Mouse (Mus musculus) liver, embryonic 14.5 days (tissue): Measurements from ENCODE around the gene Spats2.

ENCODE experiments used
- CTCF ChIP-seq: IDR thresholded peaks from 2 replicates; pipeline ENCODE4 v1.5.1; 2016; ENCODE audit warnings: antibody characterized with exemption, low read depth, control low read depth
- EP300 ChIP-seq: IDR thresholded peaks from 2 replicates; pipeline ENCODE4 v1.6.1; 2016; ENCODE audit warnings: antibody characterized with exemption, low read depth

- TF ChIP-seq EP300, result no peak
- no peak for TF ChIP-seq CTCF
Measured at GRCm38 (mm10) chr15:99125711-99126080, at the start of gene Spats2.
